Mouse (Mus musculus): ENCODE data around the gene Coq8a.

Coq8a gene

GRCm38 (mm10) chr1:180197956-180198355 lies 1.4 kb downstream of the Coq8a start:
- no peak for DNase-seq (ENCODE audit: low spot score)

GRCm38 (mm10) chr1:180196508-180196907 lies 2.9 kb downstream of the Coq8a start:
- DNase-seq (ENCODE audit: low spot score), result no peak

- DNase-seq (ENCODE audit: low spot score), result peak; percentile 96
Measured at GRCm38 (mm10) chr1:180195703-180196381, 3.6 kb downstream of the Coq8a start.

GRCm38 (mm10) chr1:180194781-180195471 lies 4.5 kb downstream of the Coq8a start:
- peak; percentile 25 for DNase-seq (ENCODE audit: low spot score)

- no peak for DNase-seq (ENCODE audit: low spot score)
Measured at GRCm38 (mm10) chr1:180194048-180194447, 5.4 kb downstream of the Coq8a start.

- no peak for DNase-seq (ENCODE audit: low spot score)
Measured at GRCm38 (mm10) chr1:180193391-180193935, 5.9 kb downstream of the Coq8a start.

GRCm38 (mm10) chr1:180192866-180193265 lies 6.5 kb downstream of the Coq8a start:
- no peak for DNase-seq (ENCODE audit: low spot score)

GRCm38 (mm10) chr1:180191651-180192220 lies 7.7 kb downstream of the Coq8a start:
- DNase-seq (ENCODE audit: low spot score), result no peak

GRCm38 (mm10) chr1:180191112-180191511 lies 8.3 kb downstream of the Coq8a start:
- no peak for DNase-seq (ENCODE audit: low spot score)

- DNase-seq (ENCODE audit: low spot score), result no peak
Measured at GRCm38 (mm10) chr1:180188951-180189350, 10.5 kb downstream of the Coq8a start.

- no peak for DNase-seq (ENCODE audit: low spot score)
Measured at GRCm38 (mm10) chr1:180186371-180186770, 13.0 kb downstream of the Coq8a start.

GRCm38 (mm10) chr1:180185877-180186276 lies 13.5 kb downstream of the Coq8a start:
- DNase-seq (ENCODE audit: low spot score), result no peak

- no peak for DNase-seq (ENCODE audit: low spot score)
Measured at GRCm38 (mm10) chr1:180184768-180185167, 14.6 kb downstream of the Coq8a start.

- no peak for DNase-seq (ENCODE audit: low spot score)
Measured at GRCm38 (mm10) chr1:180183525-180184159, 15.8 kb downstream of the Coq8a start.

- DNase-seq (ENCODE audit: low spot score), result peak; percentile 3
Measured at GRCm38 (mm10) chr1:180182731-180183130, 16.7 kb downstream of the Coq8a start.

- peak; percentile 22 for DNase-seq (ENCODE audit: low spot score)
Measured at GRCm38 (mm10) chr1:180181966-180182319, 17.5 kb downstream of the Coq8a start.

GRCm38 (mm10) chr1:180181304-180181965 lies 18.0 kb downstream of the Coq8a start:
- DNase-seq (ENCODE audit: low spot score), result peak; percentile 11

- no peak for DNase-seq (ENCODE audit: low spot score)
Measured at GRCm38 (mm10) chr1:180179840-180180239, 19.6 kb downstream of the Coq8a start.

GRCm38 (mm10) chr1:180179100-180179499 lies 20.3 kb downstream of the Coq8a start:
- DNase-seq (ENCODE audit: low spot score), result no peak

GRCm38 (mm10) chr1:180178340-180178739 lies 21.1 kb downstream of the Coq8a start:
- DNase-seq (ENCODE audit: low spot score), result no peak

- DNase-seq (ENCODE audit: low spot score), result no peak
Measured at GRCm38 (mm10) chr1:180176784-180177183, 22.6 kb downstream of the Coq8a start.

- no peak for DNase-seq (ENCODE audit: low spot score)
Measured at GRCm38 (mm10) chr1:180175635-180176034, 23.8 kb downstream of the Coq8a start.

Measured in yolk sac, embryonic 10.5 days (tissue).